Mouse (Mus musculus) liver, embryonic 12.5 days (tissue): ENCODE measurements at regions not wholly inside any gene's neighbourhood (a gene's known extent, or its start where the extent isn't known, plus 50 kb on each side); places are given as distances from the start of the nearest gene placed in this dataset.

ENCODE experiments used
- ATAC-seq: fragments of 200-750 bp; cut with Nextera tagmentation; 2 replicates; pipeline ENCODE4 v1.8.0; 2017; ENCODE audit warnings: moderate number of reproducible peaks, mild to moderate bottlenecking, moderate library complexity
- H3K27ac ChIP-seq: fragments of 300-500 bp; sonication (generic); 2 replicates; pipeline ENCODE4 v1.5.1; 2016; ENCODE audit warnings: mild to moderate bottlenecking
- H3K27me3 ChIP-seq: fragments of 300-500 bp; sonication (generic); replicated peaks from 2 replicates; pipeline ENCODE4 v1.6.1; 2016; ENCODE audit warnings: mild to moderate bottlenecking, moderate library complexity
- H3K36me3 ChIP-seq: fragments of 300-500 bp; sonication (generic); 2 replicates; pipeline ENCODE4 v1.6.1; 2016; ENCODE audit warnings: mild to moderate bottlenecking, moderate library complexity
- H3K4me1 ChIP-seq: fragments of 300-500 bp; sonication (generic); 2 replicates; pipeline ENCODE4 v1.6.1; 2016
- H3K4me2 ChIP-seq: fragments of 300-500 bp; sonication (generic); 2 replicates; pipeline ENCODE4 v1.6.1; 2016; ENCODE audit warnings: mild to moderate bottlenecking, moderate library complexity
- H3K4me3 ChIP-seq: fragments of 300-500 bp; sonication (generic); 2 replicates; pipeline ENCODE4 v1.5.1; 2016; ENCODE audit warnings: mild to moderate bottlenecking, moderate library complexity
- H3K9ac ChIP-seq: fragments of 300-500 bp; sonication (generic); 2 replicates; pipeline ENCODE4 v1.6.1; 2016; ENCODE audit warnings: mild to moderate bottlenecking, moderate library complexity
- H3K9me3 ChIP-seq: fragments of 300-500 bp; sonication (generic); replicated peaks from 2 replicates; pipeline ENCODE4 v1.6.1; 2016; ENCODE audit warnings: mild to moderate bottlenecking, moderate library complexity
- WGBS: fragments of 180-500 bp; shearing (Covaris S2); methylation state at CpG from one replicate; pipeline ENCODE4 v1.1.7; 2016; ENCODE audit not compliant: insufficient replicate concordance; 5-methylcytosine and 5-hydroxymethylcytosine counted together

DNA sequence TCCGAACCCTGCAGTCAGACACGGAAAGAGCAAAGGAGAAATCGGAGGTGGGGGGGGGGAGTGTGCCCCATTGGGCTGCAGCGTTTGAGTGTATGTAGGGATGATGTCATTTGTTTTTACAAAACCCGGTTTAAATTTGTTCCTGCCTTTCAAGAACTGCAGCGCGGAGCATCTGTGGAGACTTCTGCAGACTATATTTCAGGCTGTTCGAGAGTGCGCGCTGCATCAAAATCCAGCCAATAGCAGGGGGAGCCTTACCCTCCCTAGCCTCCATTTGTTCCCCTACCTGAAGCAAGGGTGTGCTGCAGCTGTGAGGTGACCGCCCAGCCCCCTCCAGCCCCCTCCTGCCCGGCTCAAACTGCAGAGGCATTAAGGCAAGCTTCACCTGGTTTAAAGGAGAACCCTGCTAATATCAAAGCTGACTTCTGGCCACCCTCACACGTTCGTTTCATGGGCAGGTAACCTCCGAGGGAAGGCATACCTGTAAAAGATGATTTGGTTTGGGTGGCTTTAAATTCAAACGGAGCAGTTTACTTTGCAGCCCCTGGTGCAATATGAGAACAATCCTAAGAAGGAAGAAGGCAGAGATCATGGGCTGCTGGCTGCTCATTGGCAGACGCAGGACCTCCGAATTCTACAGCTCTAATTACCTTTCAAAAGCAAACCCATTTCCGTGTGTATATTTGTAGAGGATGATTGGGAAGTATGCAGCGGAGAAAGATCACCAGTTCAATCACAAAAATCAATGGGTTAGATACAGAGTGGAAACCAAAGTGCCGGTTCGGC, 193.3 kb upstream of the Klf12 start:
- no peak for ATAC-seq
- Histone ChIP-seq H3K4me3 (peak overlapping the region; percentile 28), H3K27me3 (no peaks in the 10 kb centered on the region; the same call in 1 of the 2 replicates), H3K9ac (no peak overlapping the region), H3K4me1 (no peaks in the 10 kb centered on the region), H3K36me3 (no peaks in the 10 kb centered on the region), H3K9me3 (no peaks in the 10 kb centered on the region), H3K4me2 (peak overlapping the region; percentile 53), H3K27ac (no peak overlapping the region)
- WGBS = 11% methylated on average over 22 of the region's 22 CpGs

DNA sequence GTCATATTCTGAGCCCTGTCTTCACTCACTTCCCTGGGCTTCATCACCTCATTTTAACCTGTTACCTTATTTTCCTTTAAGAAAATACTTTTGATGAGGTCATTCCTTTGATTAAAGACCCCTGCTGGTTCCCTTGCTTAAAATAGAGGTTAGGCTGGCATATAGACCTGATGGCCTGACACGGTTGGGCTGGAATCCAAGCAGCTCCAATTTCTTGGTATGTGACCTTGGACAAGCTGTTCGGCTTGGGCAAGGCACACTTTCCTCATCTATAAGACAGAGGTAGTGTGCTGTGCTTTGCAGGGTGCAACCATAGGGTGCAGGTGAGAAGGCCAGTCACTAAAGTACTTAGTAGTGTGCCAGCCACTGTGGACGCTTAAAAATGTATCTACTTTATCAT, 183.8 kb upstream of the Klf12 start:
- WGBS = 68% methylated on average over 3 of the region's 3 CpGs
- no peak overlapping the region for H3K4me3 ChIP-seq

DNA sequence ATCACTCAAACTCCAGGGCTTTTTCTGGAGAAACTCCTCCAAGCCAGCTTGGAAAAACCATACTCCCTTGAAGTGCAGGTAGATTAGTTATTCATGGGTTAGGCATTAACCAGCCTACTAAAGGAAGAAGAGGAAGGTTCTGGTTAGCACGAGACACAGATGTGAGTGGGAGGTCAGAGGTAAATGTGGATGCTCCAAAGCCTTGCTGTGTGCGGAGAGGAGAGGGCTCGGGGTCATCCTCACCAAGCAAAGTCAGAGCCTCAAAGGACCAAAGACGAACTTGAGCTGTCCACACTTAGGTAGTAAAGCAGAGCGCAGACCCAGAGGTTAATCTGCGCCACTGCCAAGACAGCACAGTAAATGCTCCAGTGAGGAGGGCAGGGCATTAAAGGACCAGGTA, 177.8 kb upstream of the Klf12 start:
- no peak for ATAC-seq
- Histone ChIP-seq H3K4me2 (no peak overlapping the region), H3K36me3 (no peaks in the 10 kb centered on the region), H3K4me3 (no peak overlapping the region), H3K9me3 (no peaks in the 10 kb centered on the region), H3K27ac (no peak overlapping the region), H3K9ac (no peak overlapping the region), H3K27me3 (no peaks in the 10 kb centered on the region), H3K4me1 (peaks cover 3% of the 10 kb centered on the region; the same call in 1 of the 2 replicates)
- 67% methylated on average over 6 of the region's 6 CpGs for WGBS

More for the DNA sequence above, 183.8 kb upstream of the Klf12 start:
- Histone ChIP-seq H3K9me3 (no peaks in the 10 kb centered on the region), H3K4me2 (no peak overlapping the region), H3K9ac (no peak overlapping the region), H3K4me1 (no peaks in the 10 kb centered on the region), H3K27ac (no peak overlapping the region), H3K27me3 (no peaks in the 10 kb centered on the region), H3K36me3 (no peaks in the 10 kb centered on the region)
- ATAC-seq = no peak

DNA sequence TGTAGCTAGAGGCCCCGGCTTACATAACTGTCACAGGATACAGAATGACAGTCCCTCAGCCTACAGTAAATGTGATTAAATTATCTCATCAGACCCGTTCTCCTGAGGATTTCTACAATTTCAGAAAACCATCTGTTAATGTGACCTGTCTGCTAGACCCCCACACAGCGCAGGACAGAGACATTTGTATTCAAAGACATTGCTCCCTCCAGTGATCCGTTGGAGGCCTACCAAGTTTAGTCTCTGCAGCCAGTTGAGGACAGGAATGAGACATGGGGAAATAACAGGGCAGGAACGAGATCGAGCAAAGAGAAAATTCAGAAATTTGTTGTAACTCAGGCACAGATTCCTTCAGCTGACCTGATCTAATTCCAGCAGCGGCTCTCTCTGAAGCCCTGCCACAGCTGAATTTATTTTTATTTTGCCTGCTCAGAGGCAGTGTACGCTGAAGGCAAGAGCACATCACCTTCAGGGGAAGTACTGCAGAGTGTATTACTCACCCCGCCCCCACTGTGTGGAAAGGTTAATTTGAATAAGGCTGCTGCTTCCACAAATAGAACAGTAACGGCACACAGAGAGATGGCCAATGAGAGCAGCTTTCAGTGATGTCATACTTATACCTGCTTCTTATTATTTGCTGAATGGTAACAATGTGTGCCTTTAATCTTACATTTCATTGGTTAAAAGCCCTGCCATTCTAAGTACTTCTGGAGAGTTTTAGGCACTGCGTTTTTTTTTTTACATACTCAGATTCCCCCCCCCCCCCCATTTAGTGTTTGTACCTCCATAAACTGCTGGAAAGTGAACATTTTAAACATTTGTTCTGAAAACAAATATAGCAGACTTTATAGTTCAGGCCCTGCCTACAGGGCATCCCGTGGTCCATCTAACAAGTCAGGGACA, 176.9 kb upstream of the Klf12 start:
- peak; percentile 42; the same call in 1 of the 2 replicates for ATAC-seq
- Histone ChIP-seq H3K9me3 (no peaks in the 10 kb centered on the region), H3K36me3 (no peaks in the 10 kb centered on the region), H3K4me1 (peaks cover 3% of the 10 kb centered on the region; the same call in 1 of the 2 replicates), H3K9ac (no peak overlapping the region), H3K27ac (no peak overlapping the region), H3K4me2 (no peak overlapping the region), H3K4me3 (no peak overlapping the region), H3K27me3 (no peaks in the 10 kb centered on the region)
- WGBS = 47% methylated on average over 12 of the region's 12 CpGs

DNA sequence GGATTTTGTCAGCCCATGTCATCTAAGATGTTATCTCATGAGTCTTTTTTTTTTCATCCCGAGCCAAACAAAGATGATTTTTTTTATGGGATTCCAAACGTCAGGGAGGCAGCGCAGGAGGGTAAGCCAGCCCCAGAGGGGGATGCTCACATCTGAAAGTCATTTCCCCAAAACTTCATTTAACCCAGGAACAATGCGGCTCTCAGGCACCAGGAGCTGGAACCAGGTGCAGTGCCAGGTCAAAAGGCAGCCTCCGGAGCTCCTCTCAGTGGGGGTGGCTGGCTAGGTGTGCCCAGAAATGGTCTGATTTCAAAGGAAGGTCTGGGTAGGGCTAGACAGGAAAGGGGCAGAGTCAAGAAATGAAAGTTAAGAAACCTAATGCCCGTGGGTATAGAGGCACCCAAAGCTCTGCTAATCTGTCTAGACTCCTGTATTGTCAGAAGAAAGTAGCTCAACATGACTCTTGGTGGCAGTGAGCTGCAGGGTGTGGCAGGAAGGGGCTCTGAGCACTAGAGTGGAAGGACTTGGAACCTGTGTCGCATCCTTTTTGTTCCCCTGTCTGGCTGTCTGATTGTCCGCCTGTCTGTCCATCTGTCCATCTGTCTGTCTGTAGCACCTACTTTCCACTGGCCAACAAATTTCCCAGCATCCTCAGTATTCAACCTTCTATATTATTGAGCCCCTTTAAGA, 175.3 kb upstream of the Klf12 start:
- H3K9me3 ChIP-seq = no peaks in the 10 kb centered on the region
- H3K27me3 ChIP-seq = no peaks in the 10 kb centered on the region
- H3K4me3 ChIP-seq = no peak overlapping the region
- H3K9ac ChIP-seq = no peak overlapping the region
- H3K4me2 ChIP-seq = no peak overlapping the region
- WGBS = 41% methylated on average over 8 of the region's 8 CpGs
- H3K4me1 ChIP-seq = peaks cover 3% of the 10 kb centered on the region; the same call in 1 of the 2 replicates
- H3K36me3 ChIP-seq = no peaks in the 10 kb centered on the region
- no peak for ATAC-seq
- H3K27ac ChIP-seq = no peak overlapping the region

DNA sequence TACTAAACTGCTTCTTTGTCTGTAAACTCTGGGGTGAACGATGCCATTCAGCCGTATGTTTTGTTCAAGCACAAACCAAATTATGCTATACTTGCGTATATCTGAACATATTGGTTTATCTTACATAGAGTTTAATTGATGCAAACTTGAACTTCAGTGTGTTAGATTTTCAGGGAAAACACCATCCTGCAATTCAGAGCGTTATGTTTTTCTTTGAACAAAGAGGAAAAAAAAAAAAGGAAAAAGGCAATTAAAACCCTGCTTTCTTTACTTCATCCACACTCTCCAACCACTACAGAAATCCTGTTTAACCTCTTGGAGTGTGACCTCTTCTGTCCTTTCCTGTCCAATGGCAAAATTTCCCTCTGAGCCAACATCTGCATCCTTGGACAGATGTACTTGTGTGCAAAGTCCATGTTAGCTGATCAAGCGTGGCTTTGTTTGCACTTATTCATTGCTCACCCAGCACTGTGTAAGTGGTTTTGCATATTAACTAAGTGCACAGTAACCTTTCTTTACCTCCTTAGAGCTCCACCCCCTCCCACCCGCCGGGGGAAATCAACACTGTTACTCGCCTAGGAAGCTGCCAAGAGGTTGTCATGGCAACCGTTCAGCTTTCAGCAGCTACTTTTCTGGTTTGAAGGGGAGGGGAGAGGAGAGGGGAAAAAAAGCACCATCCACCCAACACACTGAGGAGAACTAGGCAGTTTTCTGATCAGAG, 174.4 kb upstream of the Klf12 start:
- peak; percentile 67 for ATAC-seq
- Histone ChIP-seq H3K27ac (peak overlapping the region; percentile 51; the same call in 1 of the 2 replicates), H3K36me3 (no peaks in the 10 kb centered on the region), H3K27me3 (no peaks in the 10 kb centered on the region), H3K4me2 (no peak overlapping the region), H3K9ac (no peak overlapping the region), H3K4me3 (no peak overlapping the region), H3K9me3 (no peaks in the 10 kb centered on the region), H3K4me1 (peaks cover 3% of the 10 kb centered on the region; the same call in 1 of the 2 replicates)
- WGBS = 35% methylated on average over 9 of the region's 9 CpGs

DNA sequence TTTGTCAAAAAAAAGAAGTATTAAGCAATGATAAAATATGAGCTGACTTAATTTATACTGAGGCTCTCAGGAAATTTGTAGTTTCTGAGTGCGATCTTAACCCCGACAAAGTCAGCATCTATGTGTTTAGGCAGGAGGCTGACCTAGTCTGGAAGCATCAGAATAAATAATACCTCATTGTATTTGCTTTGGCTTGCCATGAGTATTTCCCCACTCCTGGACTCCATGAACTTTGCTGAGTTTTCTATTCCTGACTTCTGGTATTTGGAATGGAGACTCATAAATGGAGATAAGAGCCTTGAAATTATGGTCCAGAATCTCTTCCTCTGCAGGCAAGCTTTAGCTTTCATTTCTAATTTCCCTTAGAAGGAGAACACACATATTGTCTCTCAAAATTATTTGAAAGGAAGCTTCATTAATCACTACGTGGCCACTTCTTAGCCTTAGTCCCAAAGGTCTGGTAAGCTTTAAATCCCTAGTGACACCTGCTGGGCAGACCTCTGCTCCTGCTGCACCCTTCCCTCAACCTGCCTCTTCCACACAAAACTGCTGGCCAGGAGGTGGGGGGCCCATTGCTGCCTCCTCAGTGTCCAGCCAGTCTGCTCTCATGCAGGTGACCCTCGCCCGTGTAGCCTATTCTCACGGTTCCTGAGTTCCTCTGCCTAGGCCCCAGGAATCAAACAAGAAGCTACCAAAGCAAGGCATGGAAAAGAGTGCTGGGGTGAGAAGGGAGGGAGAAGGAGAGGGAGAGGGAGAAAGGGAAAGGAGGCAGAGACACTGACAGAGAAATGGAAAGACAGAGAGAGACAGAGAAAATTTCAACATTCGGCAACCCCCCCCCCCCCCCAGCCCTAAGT, 173.6 kb upstream of the Klf12 start:
- H3K4me1 ChIP-seq = peaks cover 3% of the 10 kb centered on the region; the same call in 1 of the 2 replicates
- no peak overlapping the region for H3K4me3 ChIP-seq
- no peaks in the 10 kb centered on the region for H3K27me3 ChIP-seq
- H3K27ac ChIP-seq = peak overlapping the region; percentile 51; the same call in 1 of the 2 replicates
- H3K9ac ChIP-seq = no peak overlapping the region
- 49% methylated on average over 7 of the region's 7 CpGs for WGBS
- no peak for ATAC-seq
- no peaks in the 10 kb centered on the region for H3K9me3 ChIP-seq
- H3K36me3 ChIP-seq = no peaks in the 10 kb centered on the region
- no peak overlapping the region for H3K4me2 ChIP-seq

DNA sequence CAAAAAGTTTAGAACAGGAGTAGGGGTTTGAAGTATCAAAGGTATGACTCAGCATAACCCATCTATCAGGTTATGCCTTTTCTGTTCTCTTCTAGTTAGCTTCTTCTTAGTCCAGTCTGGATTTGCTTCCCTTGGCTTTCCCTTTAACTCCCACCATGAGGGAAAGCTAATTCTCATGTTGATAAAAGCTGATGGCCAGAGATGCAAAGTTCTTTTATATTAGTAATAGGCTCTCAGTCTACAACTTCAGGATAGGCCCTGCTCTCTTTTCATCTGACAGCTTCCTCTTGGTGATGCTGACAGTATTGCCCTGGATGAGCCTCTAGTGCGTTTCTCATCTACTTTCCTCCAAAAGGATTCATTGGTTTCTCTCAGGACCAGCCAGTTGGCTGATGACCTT, 161.7 kb upstream of the Klf12 start:
- Histone ChIP-seq H3K4me3 (no peak overlapping the region), H3K4me1 (no peaks in the 10 kb centered on the region), H3K4me2 (no peak overlapping the region), H3K9me3 (no peaks in the 10 kb centered on the region), H3K27ac (no peak overlapping the region), H3K9ac (no peak overlapping the region), H3K36me3 (no peaks in the 10 kb centered on the region), H3K27me3 (no peaks in the 10 kb centered on the region)
- 57% methylated on average over 1 of the region's 1 CpGs for WGBS
- ATAC-seq = no peak

DNA sequence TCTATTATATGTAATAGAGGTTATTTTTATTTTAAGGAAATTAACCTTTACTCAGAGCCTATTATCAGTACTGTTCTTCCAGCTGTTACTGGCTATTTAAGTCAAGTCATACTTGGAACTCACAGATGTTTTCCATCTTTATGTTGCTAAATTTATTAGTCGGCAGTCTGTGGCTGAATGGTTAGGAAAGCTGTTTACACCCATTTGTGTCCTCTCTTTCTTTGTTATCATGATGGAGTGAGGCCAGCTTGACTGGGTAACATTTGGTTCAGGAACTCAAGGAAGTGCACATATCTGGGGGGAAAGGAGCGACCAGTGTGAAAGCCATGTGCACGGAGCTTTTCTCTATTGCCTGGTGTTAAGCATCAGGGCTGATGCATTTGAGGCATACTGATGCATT, 160.4 kb upstream of the Klf12 start:
- no peaks in the 10 kb centered on the region for H3K27me3 ChIP-seq
- no peak overlapping the region for H3K9ac ChIP-seq
- H3K36me3 ChIP-seq = no peaks in the 10 kb centered on the region
- no peak overlapping the region for H3K27ac ChIP-seq
- no peak overlapping the region for H3K4me2 ChIP-seq
- no peaks in the 10 kb centered on the region for H3K9me3 ChIP-seq
- no peaks in the 10 kb centered on the region for H3K4me1 ChIP-seq
- ATAC-seq = no peak
- H3K4me3 ChIP-seq = no peak overlapping the region
- 80% methylated on average over 3 of the region's 3 CpGs for WGBS

DNA sequence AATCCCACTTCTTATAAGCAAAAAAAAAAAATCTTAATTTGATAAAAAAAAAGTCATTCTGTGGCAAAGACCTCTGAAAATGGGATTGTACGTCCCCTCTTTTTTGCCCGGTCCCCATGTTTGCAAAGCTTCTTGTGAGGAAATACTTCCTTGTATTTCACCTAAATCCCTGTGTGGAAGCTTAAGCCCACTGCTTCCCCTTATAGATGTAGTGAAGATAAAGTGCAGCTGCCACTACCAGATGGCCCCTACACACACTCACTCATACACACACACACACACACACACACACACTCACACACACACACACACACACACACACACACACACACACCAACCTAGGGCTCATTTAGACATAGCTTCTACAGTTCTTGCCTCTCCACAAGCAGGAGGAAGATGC, 159.6 kb upstream of the Klf12 start:
- WGBS = 77% methylated on average over 2 of the region's 2 CpGs
- no peaks in the 10 kb centered on the region for H3K27me3 ChIP-seq
- H3K4me2 ChIP-seq = no peak overlapping the region

DNA sequence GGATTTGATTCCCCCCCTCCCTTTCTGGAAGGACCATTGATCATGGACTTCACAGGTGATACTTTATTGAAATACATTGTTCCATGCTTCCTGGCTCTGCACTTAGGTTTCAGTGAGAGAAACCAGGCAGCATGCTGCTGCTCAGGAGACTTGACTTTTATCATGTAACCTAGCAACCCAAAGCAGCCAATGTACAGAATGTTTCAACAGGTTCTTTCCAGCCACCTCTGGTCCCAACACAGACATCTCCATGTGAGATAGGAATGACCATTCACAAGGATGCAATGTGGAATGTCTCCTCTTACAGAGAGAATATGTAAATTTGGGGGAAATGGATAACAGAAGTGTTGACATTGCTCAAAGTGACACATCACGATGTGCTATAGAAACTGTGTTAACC, 153.1 kb upstream of the Klf12 start:
- Histone ChIP-seq H3K27ac (no peak overlapping the region), H3K36me3 (no peaks in the 10 kb centered on the region), H3K9me3 (no peaks in the 10 kb centered on the region), H3K4me1 (no peaks in the 10 kb centered on the region), H3K4me3 (no peak overlapping the region), H3K9ac (no peak overlapping the region), H3K27me3 (no peaks in the 10 kb centered on the region), H3K4me2 (no peak overlapping the region)
- WGBS = 30% methylated on average over 1 of the region's 1 CpGs
- no peak for ATAC-seq

More for the DNA sequence above, 159.6 kb upstream of the Klf12 start:
- no peaks in the 10 kb centered on the region for H3K4me1 ChIP-seq
- no peaks in the 10 kb centered on the region for H3K9me3 ChIP-seq
- H3K4me3 ChIP-seq = no peak overlapping the region
- no peak for ATAC-seq
- H3K36me3 ChIP-seq = no peaks in the 10 kb centered on the region
- no peak overlapping the region for H3K27ac ChIP-seq
- H3K9ac ChIP-seq = no peak overlapping the region
